Mouse (Mus musculus): ENCODE results near the gene 9930022D16Rik. TPM values are rescaled to one million over a fixed set of nuclear protein-coding genes. Genes with fewer than 3 reads are reported as not detected.
A peak's percentile ranks its signal among the peaks of the same experiment; 100 is the strongest.

9930022D16Rik gene
- 0.10 and 0.19 TPM in 2 replicates for total RNA-seq (2017)

GRCm38 (mm10) chr11:109413617-109414016, at the start of gene 9930022D16Rik:
9930022D16Rik (plus strand) TSS chr11:109413917.
- ATAC-seq (replicated peaks in 1 of 2; ENCODE audit: insufficient read depth in 1 of 2, low FRiP score in 2 of 2, low TSS enrichment in 1 of 2, low read depth in 1 of 2, poor library complexity in 2 of 2, severe bottlenecking in 2 of 2) = no peak

- ATAC-seq (replicated peaks in 1 of 2; ENCODE audit: insufficient read depth in 1 of 2, low FRiP score in 2 of 2, low TSS enrichment in 1 of 2, low read depth in 1 of 2, poor library complexity in 2 of 2, severe bottlenecking in 2 of 2) = no peak
These were observed 49.4 kb upstream of the 9930022D16Rik start for GRCm38 (mm10) chr11:109364337-109364736.

GRCm38 (mm10) chr11:109364881-109365280, 48.8 kb upstream of the 9930022D16Rik start:
- no peak for ATAC-seq (replicated peaks in 1 of 2; ENCODE audit: insufficient read depth in 1 of 2, low FRiP score in 2 of 2, low TSS enrichment in 1 of 2, low read depth in 1 of 2, poor library complexity in 2 of 2, severe bottlenecking in 2 of 2)

GRCm38 (mm10) chr11:109365818-109366217, 47.9 kb upstream of the 9930022D16Rik start:
- ATAC-seq (replicated peaks in 1 of 2; ENCODE audit: insufficient read depth in 1 of 2, low FRiP score in 2 of 2, low TSS enrichment in 1 of 2, low read depth in 1 of 2, poor library complexity in 2 of 2, severe bottlenecking in 2 of 2) = no peak

GRCm38 (mm10) chr11:109366802-109367579, 46.7 kb upstream of the 9930022D16Rik start:
- ATAC-seq (replicated peaks in 1 of 2; ENCODE audit: insufficient read depth in 1 of 2, low FRiP score in 2 of 2, low TSS enrichment in 1 of 2, low read depth in 1 of 2, poor library complexity in 2 of 2, severe bottlenecking in 2 of 2) = no peak

GRCm38 (mm10) chr11:109369026-109369637, 44.6 kb upstream of the 9930022D16Rik start:
- ATAC-seq (replicated peaks in 1 of 2; ENCODE audit: insufficient read depth in 1 of 2, low FRiP score in 2 of 2, low TSS enrichment in 1 of 2, low read depth in 1 of 2, poor library complexity in 2 of 2, severe bottlenecking in 2 of 2) = peak; percentile 44 to 60

GRCm38 (mm10) chr11:109375412-109375811, 38.3 kb upstream of the 9930022D16Rik start:
- ATAC-seq (replicated peaks in 1 of 2; ENCODE audit: insufficient read depth in 1 of 2, low FRiP score in 2 of 2, low TSS enrichment in 1 of 2, low read depth in 1 of 2, poor library complexity in 2 of 2, severe bottlenecking in 2 of 2) = peak; percentile 50 to 53; a peak in 2 of 4 replicates

GRCm38 (mm10) chr11:109376484-109377143, 37.1 kb upstream of the 9930022D16Rik start:
- ATAC-seq (replicated peaks in 1 of 2; ENCODE audit: insufficient read depth in 1 of 2, low FRiP score in 2 of 2, low TSS enrichment in 1 of 2, low read depth in 1 of 2, poor library complexity in 2 of 2, severe bottlenecking in 2 of 2) = no peak

- no peak for ATAC-seq (replicated peaks in 1 of 2; ENCODE audit: insufficient read depth in 1 of 2, low FRiP score in 2 of 2, low TSS enrichment in 1 of 2, low read depth in 1 of 2, poor library complexity in 2 of 2, severe bottlenecking in 2 of 2)
These were observed 36.2 kb upstream of the 9930022D16Rik start for GRCm38 (mm10) chr11:109377477-109377876.

GRCm38 (mm10) chr11:109378051-109378450, 35.7 kb upstream of the 9930022D16Rik start:
- no peak for ATAC-seq (replicated peaks in 1 of 2; ENCODE audit: insufficient read depth in 1 of 2, low FRiP score in 2 of 2, low TSS enrichment in 1 of 2, low read depth in 1 of 2, poor library complexity in 2 of 2, severe bottlenecking in 2 of 2)

GRCm38 (mm10) chr11:109380662-109381061, 33.1 kb upstream of the 9930022D16Rik start:
- peak; percentile 74 to 83 for ATAC-seq (replicated peaks in 1 of 2; ENCODE audit: insufficient read depth in 1 of 2, low FRiP score in 2 of 2, low TSS enrichment in 1 of 2, low read depth in 1 of 2, poor library complexity in 2 of 2, severe bottlenecking in 2 of 2)

- ATAC-seq (replicated peaks in 1 of 2; ENCODE audit: insufficient read depth in 1 of 2, low FRiP score in 2 of 2, low TSS enrichment in 1 of 2, low read depth in 1 of 2, poor library complexity in 2 of 2, severe bottlenecking in 2 of 2) = no peak
These were observed 28.4 kb upstream of the 9930022D16Rik start for GRCm38 (mm10) chr11:109385296-109385695.

- no peak for ATAC-seq (replicated peaks in 1 of 2; ENCODE audit: insufficient read depth in 1 of 2, low FRiP score in 2 of 2, low TSS enrichment in 1 of 2, low read depth in 1 of 2, poor library complexity in 2 of 2, severe bottlenecking in 2 of 2)
These were observed 24.7 kb upstream of the 9930022D16Rik start for GRCm38 (mm10) chr11:109389046-109389445.

GRCm38 (mm10) chr11:109391200-109391599, 22.5 kb upstream of the 9930022D16Rik start:
- no peak for ATAC-seq (replicated peaks in 1 of 2; ENCODE audit: insufficient read depth in 1 of 2, low FRiP score in 2 of 2, low TSS enrichment in 1 of 2, low read depth in 1 of 2, poor library complexity in 2 of 2, severe bottlenecking in 2 of 2)

GRCm38 (mm10) chr11:109391760-109392159, 22.0 kb upstream of the 9930022D16Rik start:
- ATAC-seq (replicated peaks in 1 of 2; ENCODE audit: insufficient read depth in 1 of 2, low FRiP score in 2 of 2, low TSS enrichment in 1 of 2, low read depth in 1 of 2, poor library complexity in 2 of 2, severe bottlenecking in 2 of 2) = no peak

GRCm38 (mm10) chr11:109392601-109393000, 21.1 kb upstream of the 9930022D16Rik start:
- no peak for ATAC-seq (replicated peaks in 1 of 2; ENCODE audit: insufficient read depth in 1 of 2, low FRiP score in 2 of 2, low TSS enrichment in 1 of 2, low read depth in 1 of 2, poor library complexity in 2 of 2, severe bottlenecking in 2 of 2)

GRCm38 (mm10) chr11:109394758-109395157, 19.0 kb upstream of the 9930022D16Rik start:
- no peak for ATAC-seq (replicated peaks in 1 of 2; ENCODE audit: insufficient read depth in 1 of 2, low FRiP score in 2 of 2, low TSS enrichment in 1 of 2, low read depth in 1 of 2, poor library complexity in 2 of 2, severe bottlenecking in 2 of 2)

GRCm38 (mm10) chr11:109395291-109395690, 18.4 kb upstream of the 9930022D16Rik start:
- no peak for ATAC-seq (replicated peaks in 1 of 2; ENCODE audit: insufficient read depth in 1 of 2, low FRiP score in 2 of 2, low TSS enrichment in 1 of 2, low read depth in 1 of 2, poor library complexity in 2 of 2, severe bottlenecking in 2 of 2)

Data from hematopoietic stem cell, adult 5-6 weeks (primary cell).